17 mouse cellular contexts compared by ENCODE assay signal in the genomic region with DNA sequence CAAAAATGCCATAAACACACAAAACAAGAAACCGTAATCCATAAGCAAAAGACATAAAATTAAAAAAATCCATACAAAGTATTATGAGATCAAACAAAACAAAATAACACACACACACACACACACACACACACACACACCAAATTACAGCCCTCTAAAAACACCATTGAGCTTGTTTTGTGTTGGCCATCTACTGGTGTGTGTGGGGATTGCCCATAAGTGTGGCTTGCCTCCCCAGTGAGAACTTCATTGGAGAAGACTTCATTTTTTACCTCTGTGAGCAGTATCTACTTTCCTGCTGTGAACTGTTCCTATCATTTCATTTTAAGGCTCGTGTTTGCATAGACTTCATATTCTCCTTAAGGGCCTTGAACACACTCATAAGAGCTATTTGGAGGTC.
DNase-seq lines count a peak whose midpoint lies in the region; TF ChIP-seq lines count a peak whose summit lies in the region.
"Had no signal": no experiment of that assay in that cellular context is flagged by ENCODE, and none has a peak within 500 bp of the region (broad histone marks: within the 10 kb centered on the region; RNA-seq: fewer than 3 reads in every experiment).

No protein-coding gene starts in this region.

- peaks cover 2% of the 10 kb centered on the region; the same call in 1 of the 2 replicates for H3K4me1 ChIP-seq in kidney, adult 2 months (ENCODE audit: control insufficient read depth, insufficient read depth, low read length)
- H3K4me1 ChIP-seq: embryonic facial prominence, embryonic 12.5 days; liver, embryonic 12.5 days; neural tube, embryonic 13.5 days had no signal

- WGBS in kidney, adult 2 months, result 91% methylated on average over 2 of the region's 2 CpGs

- H3K4me3 ChIP-seq in kidney, adult 2 months (ENCODE audit: insufficient read depth, low read depth, low read length), result no peak overlapping the region
- H3K4me3 ChIP-seq: embryonic facial prominence, embryonic 12.5 days; liver, embryonic 12.5 days; midbrain, embryonic 10.5 days; neural tube, embryonic 13.5 days had no signal

- TF ChIP-seq CTCF in kidney, adult 2 months (conservative IDR thresholded peaks at IDR 0.05; ENCODE audit: insufficient read depth, insufficient read length, low read depth, low read length), result 0 out of 2 replicates have a peak, but pooled peaks have one; percentile 20

- no peaks in the 10 kb centered on the region for H3K36me3 ChIP-seq in kidney, adult 2 months (ENCODE audit: control insufficient read depth, insufficient read depth, low read length)
- no peaks in the 10 kb centered on the region for H3K36me3 ChIP-seq in splenic B cell, adult 2 months (ENCODE audit: control insufficient read depth, insufficient read depth, low read length, poor library complexity, severe bottlenecking)
- H3K36me3 ChIP-seq: embryonic facial prominence, embryonic 12.5 days; G1E; liver, embryonic 12.5 days; midbrain, embryonic 10.5 days; neural tube, embryonic 13.5 days had no signal

- no peaks in the 10 kb centered on the region for H3K27me3 ChIP-seq in kidney, adult 2 months (replicated peaks; ENCODE audit: control insufficient read depth, insufficient read depth, low read length)
- no peaks in the 10 kb centered on the region for H3K27me3 ChIP-seq in splenic B cell, adult 2 months (ENCODE audit: control insufficient read depth, insufficient read depth, low read length, poor library complexity, severe bottlenecking)
- H3K27me3 ChIP-seq: embryonic facial prominence, embryonic 12.5 days; liver, embryonic 12.5 days; neural tube, embryonic 13.5 days had no signal

- DNase-seq in kidney, adult 2 months, result no peak
- DNase-seq in kidney, adult 8-10 months, result no peak
- peak; percentile 49 for DNase-seq in A20 (ENCODE audit: low read depth, low spot score)
- DNase-seq in T-cell, adult 2 months (ENCODE audit: low spot score), result peak; percentile 40
- DNase-seq in splenic B cell, adult 2 months (ENCODE audit: low read depth, low spot score), result peak; percentile 49
- no peak for DNase-seq in adrenal gland, postnatal 14 days
- DNase-seq in right cerebral cortex, postnatal 4 days, result no peak
- DNase-seq in cerebellum, adult 9-11 months, result no peak
- DNase-seq: adrenal gland, adult 2 months; cerebellum, adult 11-12 months had no signal

- no peak overlapping the region for H3K27ac ChIP-seq in kidney, adult 2 months (ENCODE audit: insufficient read depth, low read depth, low read length)
- H3K27ac ChIP-seq: embryonic facial prominence, embryonic 12.5 days; hindbrain, embryonic 14.5 days; kidney, postnatal 0 days; liver, embryonic 12.5 days; midbrain, embryonic 10.5 days; neural tube, embryonic 13.5 days had no signal

- TF ChIP-seq POLR2A in kidney, adult 2 months (IDR thresholded peaks at IDR 0.05; ENCODE audit: low read depth, low read length), result no peak

Comparison
In these comparisons a context has a peak if more than half of its experiments do, and no peak if none do; other contexts are left out.
1. DNase-seq: peak in A20 (single experiment), T-cell, adult 2 months (single experiment) and splenic B cell, adult 2 months (single experiment); none in kidney, adult 2 months (single experiment), kidney, adult 8-10 months (0 of 2), adrenal gland, postnatal 14 days (single experiment), right cerebral cortex, postnatal 4 days (single experiment) and cerebellum, adult 9-11 months (single experiment).